Mouse (Mus musculus) testis, adult 2 months (tissue): ENCODE measurements around the gene Gstp2.

Experiments used
- CTCF ChIP-seq: fragments of 200-500 bp; IDR thresholded peaks from 2 replicates; pipeline ENCODE4 v1.5.1; 2012; ENCODE audit warnings: low read depth, mild to moderate bottlenecking, inconsistent platforms, low read length, moderate library complexity; ENCODE audit not compliant: control insufficient read depth, insufficient read depth, insufficient replicate concordance
- POLR2A ChIP-seq: fragments of 200-500 bp; IDR thresholded peaks from 2 replicates; pipeline ENCODE4 v1.6.1; 2012; ENCODE audit warnings: low read depth, mild to moderate bottlenecking, inconsistent platforms, low read length, moderate library complexity; ENCODE audit not compliant: control insufficient read depth

DNA sequence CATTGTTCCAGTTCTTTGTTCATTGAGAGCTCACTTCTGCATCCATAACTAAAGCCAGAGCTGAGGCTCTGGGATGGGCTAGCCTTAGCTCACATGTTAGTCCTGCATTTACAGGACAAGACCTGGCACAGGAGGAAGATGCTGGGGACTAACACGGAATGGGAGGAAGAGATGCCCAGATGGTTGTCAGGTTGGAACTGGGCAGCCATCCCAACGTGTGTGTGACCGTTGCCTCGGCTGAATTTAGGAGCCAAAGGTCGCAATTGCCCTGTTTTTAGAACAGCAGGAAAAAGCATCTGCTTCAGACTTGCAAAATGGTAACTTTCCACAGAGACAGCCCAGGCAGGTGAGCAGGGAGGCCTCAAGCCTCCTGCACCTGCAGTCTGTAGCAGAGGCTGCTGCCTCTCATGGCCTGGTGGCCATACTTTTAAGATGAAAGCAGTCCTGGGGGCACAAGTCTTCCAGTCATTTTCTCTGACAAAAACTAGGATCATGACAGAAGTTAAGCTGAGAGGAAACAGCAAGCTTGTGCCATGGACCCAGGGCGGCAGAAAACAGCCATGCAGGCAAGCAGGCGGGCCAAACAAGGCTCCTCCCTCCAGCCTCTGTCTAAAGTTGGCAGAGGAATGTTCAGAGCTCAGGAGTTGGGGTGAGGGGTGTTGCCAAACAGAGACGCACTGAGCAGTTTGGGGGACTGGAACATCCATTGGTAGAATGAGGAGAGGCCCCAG is 9.6 kb upstream of the Gstp2 start:
- no peak for TF ChIP-seq CTCF
- no peak for TF ChIP-seq POLR2A
